8 mouse cellular contexts compared by ENCODE assay signal in the genomic region with DNA sequence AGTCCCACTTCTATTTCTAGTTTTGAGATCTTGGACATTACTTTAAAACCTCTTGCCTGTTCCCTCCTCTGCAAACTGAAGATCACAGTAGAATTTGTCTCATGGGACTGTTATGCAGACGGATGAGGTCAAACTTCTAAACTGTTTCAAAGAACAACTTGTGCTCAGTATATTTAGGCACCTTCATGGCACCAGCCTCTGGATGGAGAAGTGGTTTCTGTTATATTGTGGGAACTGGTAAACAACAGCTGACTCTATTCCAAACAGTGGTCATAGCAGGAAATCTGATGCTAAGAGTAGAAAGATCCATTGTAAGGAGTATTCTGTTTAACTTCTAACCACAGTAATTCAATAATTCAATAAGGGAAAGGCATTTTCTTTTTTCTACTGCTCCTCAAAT.
"Had no signal": no experiment of that assay in that cellular context is flagged by ENCODE, and none has a peak within 500 bp of the region (broad histone marks: within the 10 kb centered on the region; RNA-seq: fewer than 3 reads in every experiment).

No protein-coding gene starts in this region.

- DNase-seq: kidney, adult 8-10 months; kidney, postnatal 25 days; right cerebral cortex, postnatal 14 days; thymus, postnatal 36 days had no signal

- ATAC-seq: liver, embryonic 12.5 days; midbrain, embryonic 13.5 days had no signal

- H3K4me3 ChIP-seq: limb, embryonic 15.5 days; liver, embryonic 12.5 days; lung, embryonic 15.5 days; midbrain, embryonic 13.5 days had no signal

- H3K27ac ChIP-seq: limb, embryonic 15.5 days; liver, embryonic 12.5 days; lung, embryonic 15.5 days; midbrain, embryonic 13.5 days had no signal
